Mouse (Mus musculus): ENCODE results near the gene Btbd35f2.
"Not testable (repeated sequence)": the region's sequence is repeated elsewhere in the genome, so short reads cannot be mapped to it uniquely, and the experiment has no call there.

Btbd35f2 gene

DNA sequence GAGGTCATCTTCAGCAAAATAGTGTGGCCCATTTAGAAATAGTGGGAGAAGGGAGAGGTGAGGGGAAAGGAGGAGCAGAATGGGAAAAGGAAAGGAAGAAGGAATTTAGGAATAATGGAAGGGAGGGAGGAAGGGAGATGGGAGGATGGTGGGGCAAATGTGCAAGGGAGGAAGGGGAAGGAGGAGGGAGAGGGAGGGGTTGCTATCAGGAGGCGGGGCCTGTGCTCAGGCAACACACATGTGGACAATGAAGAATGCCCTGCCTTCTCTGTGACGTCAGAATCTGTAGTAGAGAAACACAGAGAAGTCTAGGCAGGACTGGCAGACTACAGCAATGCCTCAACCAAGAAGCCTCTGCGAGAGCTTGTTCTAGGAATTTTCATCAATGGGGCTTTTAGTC lies at the start of gene Btbd35f2:
Gene Btbd35f2, plus strand, starts transcription at position 301 of the 400 bp plus-strand sequence.
- DNase-seq (ENCODE audit: low spot score), result not testable (repeated sequence)
